Mouse (Mus musculus) midbrain, postnatal 0 days (tissue): ENCODE data around the gene Oscar. TPM values are rescaled to one million over a fixed set of nuclear protein-coding genes. Genes with fewer than 3 reads are reported as not detected.

Source experiments
- ATAC-seq: fragments of 200-750 bp; cut with Nextera tagmentation; 2 replicates; pipeline ENCODE4 v1.8.0; 2017; ENCODE audit warnings: moderate number of reproducible peaks, mild to moderate bottlenecking, moderate TSS enrichment, moderate library complexity; ENCODE audit not compliant: low FRiP score
- DNase-seq: peaks from one replicate; pipeline ENCODE4 v3.0.0-alpha.2; 2015; ENCODE audit warnings: low spot score
- H3K27ac ChIP-seq: fragments of 300-500 bp; sonication (generic); 2 replicates; pipeline ENCODE4 v1.5.1; 2014; ENCODE audit warnings: low read depth, mild to moderate bottlenecking, low read length, mixed read lengths
- H3K27me3 ChIP-seq: fragments of 300-500 bp; sonication (generic); 2 replicates; pipeline ENCODE4 v1.6.1; 2014; ENCODE audit warnings: low read length, control low read depth, mixed read lengths; ENCODE audit not compliant: insufficient read depth
- H3K36me3 ChIP-seq: fragments of 300-500 bp; sonication (generic); 2 replicates; pipeline ENCODE4 v1.6.1; 2014; ENCODE audit warnings: low read length, control low read depth, mixed read lengths; ENCODE audit not compliant: insufficient read depth
- H3K4me1 ChIP-seq: fragments of 300-500 bp; sonication (generic); 2 replicates; pipeline ENCODE4 v1.6.1; 2014; ENCODE audit warnings: mild to moderate bottlenecking, control low read depth, antibody characterized with exemption, low read length, mixed read lengths; ENCODE audit not compliant: insufficient read depth
- H3K4me2 ChIP-seq: fragments of 300-500 bp; sonication (generic); 2 replicates; pipeline ENCODE4 v1.6.1; 2014; ENCODE audit warnings: low read depth, mild to moderate bottlenecking, low read length, mixed read lengths; ENCODE audit not compliant: poor library complexity, severe bottlenecking
- H3K4me3 ChIP-seq: fragments of 300-500 bp; sonication (generic); 2 replicates; pipeline ENCODE4 v1.5.1; 2014; ENCODE audit warnings: low read depth, mild to moderate bottlenecking, low read length, moderate library complexity
- H3K9ac ChIP-seq: fragments of 300-500 bp; sonication (generic); replicated peaks from 2 replicates; pipeline ENCODE4 v1.6.1; 2014; ENCODE audit warnings: mild to moderate bottlenecking, low read length, moderate library complexity, mixed read lengths; ENCODE audit not compliant: poor library complexity, severe bottlenecking
- H3K9me3 ChIP-seq: fragments of 300-500 bp; sonication (generic); 2 replicates; pipeline ENCODE4 v1.6.1; 2016; ENCODE audit warnings: low read length, control low read depth
- CTCF ChIP-seq: IDR thresholded peaks from 2 replicates; pipeline ENCODE4 v1.5.1; 2016; ENCODE audit warnings: antibody characterized with exemption, mild to moderate bottlenecking
- WGBS: fragments of 180-500 bp; shearing (Covaris S2); extraction: QIAGEN DNeasy Blood & Tissue Kit; methylation state at CpG from one replicate; pipeline ENCODE4 v1.1.7; 2014; 5-methylcytosine and 5-hydroxymethylcytosine counted together
- polyA plus RNA-seq: library from polyadenylated mRNA; unstranded; fragments of >200 nt; fragmentation: Nextera tagmentation; extraction: Ambion mirVana; gene quantifications from 2 replicates; pipeline ENCODE4 v1.2.1, GENCODE M21; 2015
- total RNA-seq: library from RNA; depleted of rRNA; stranded (reverse); fragments of >200 nt; gene quantifications from 2 replicates; pipeline ENCODE4 v1.2.3, GENCODE M21; 2014

Gene Oscar
- total and polyA plus RNA-seq, 2 experiments from 2014 or later, result 0.55 to 0.77 TPM

DNA sequence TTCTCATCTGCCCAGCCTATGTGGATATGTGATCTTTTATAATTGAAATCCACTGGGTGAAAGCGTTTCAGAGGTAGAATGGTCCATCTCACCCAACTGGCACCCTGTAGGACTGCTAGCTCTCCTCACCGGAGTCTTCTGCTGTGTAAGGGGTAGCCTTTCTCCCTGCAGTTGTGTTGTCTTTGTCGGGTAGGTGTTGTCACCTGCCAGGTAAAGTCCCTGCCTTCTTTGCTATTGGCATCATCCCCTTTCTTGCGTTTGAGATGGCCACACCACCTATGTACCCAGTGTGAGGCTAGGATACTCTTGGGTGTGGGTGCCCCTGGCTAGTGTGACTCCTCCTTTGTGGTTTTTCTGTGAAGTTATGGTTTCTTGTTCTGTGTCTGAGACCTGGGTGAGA is 30.7 kb upstream of the Oscar start:
- H3K4me1 ChIP-seq, result peaks cover 13% of the 10 kb centered on the region
- peak overlapping the region; percentile 93 for H3K4me3 ChIP-seq
- peak overlapping the region; percentile 86 for H3K4me2 ChIP-seq
- H3K36me3 ChIP-seq, result peaks cover 15% of the 10 kb centered on the region
- WGBS, result 67% methylated on average over 4 of the region's 4 CpGs
- no peak for DNase-seq
- ATAC-seq, result no peak
- TF ChIP-seq CTCF, result no peak
- peak overlapping the region; percentile 96 for H3K9ac ChIP-seq
- H3K9me3 ChIP-seq, result no peaks in the 10 kb centered on the region
- no peaks in the 10 kb centered on the region for H3K27me3 ChIP-seq
- no peak overlapping the region for H3K27ac ChIP-seq

DNA sequence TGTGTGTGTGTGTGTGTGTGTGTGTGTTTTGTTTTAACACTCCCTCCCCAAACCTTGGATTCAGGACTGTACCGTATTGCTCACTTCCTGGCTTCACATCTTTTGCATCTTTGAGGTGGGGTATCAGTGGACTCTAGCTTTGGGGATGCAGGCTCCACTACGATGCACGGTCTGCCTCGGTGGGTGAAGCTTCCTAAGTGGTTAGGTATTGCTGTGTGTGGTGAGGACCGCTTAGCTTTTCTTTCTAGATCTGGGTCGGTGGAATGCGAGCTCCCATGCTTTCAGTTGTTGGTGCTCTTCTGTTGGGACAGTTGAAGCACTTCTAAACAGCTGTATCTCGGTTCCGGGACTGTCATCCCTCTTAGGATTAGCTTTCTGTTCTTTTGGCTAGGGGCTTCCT is 30.2 kb upstream of the Oscar start:
- no peak for ATAC-seq
- TF ChIP-seq CTCF, result no peak
- peak overlapping the region; percentile 94 for H3K27ac ChIP-seq
- no peaks in the 10 kb centered on the region for H3K27me3 ChIP-seq
- H3K9me3 ChIP-seq, result no peaks in the 10 kb centered on the region
- H3K9ac ChIP-seq, result peak overlapping the region; percentile 96
- peaks cover 13% of the 10 kb centered on the region for H3K4me1 ChIP-seq
- DNase-seq, result no peak
- H3K36me3 ChIP-seq, result peaks cover 11% of the 10 kb centered on the region
- peak overlapping the region; percentile 86 for H3K4me2 ChIP-seq
- WGBS, result 19% methylated on average over 9 of the region's 9 CpGs
- peak overlapping the region; percentile 93 for H3K4me3 ChIP-seq

DNA sequence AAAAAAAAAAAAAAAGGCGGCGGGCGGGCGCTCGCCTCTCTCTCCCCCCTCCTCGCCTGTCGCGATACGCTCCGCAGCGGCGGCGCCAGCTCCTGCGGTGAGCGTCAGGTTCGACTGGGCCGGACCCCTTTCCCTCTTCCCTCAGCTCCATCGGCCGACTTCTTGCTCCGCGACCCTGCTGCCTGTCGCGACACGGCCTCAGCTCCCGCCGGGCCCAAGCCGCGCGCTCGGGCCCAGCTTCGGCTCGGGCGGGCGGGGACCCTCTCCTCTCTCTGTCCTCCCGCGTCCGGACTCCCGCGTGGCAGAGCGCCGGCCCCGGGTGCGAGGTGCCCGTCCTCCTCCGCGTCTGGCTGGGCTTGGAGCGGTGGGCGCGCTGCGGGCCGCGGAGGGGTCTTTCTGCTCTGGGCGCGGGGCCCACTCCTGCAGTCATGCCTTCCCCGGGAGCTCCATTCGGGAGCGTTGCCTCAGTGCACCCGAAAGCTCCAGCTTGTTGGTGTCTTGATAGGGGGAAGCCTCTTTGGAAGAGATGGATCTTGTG is 29.6 kb upstream of the Oscar start:
- Histone ChIP-seq H3K4me1 (peaks cover 13% of the 10 kb centered on the region), H3K27me3 (no peaks in the 10 kb centered on the region), H3K27ac (peak overlapping the region; percentile 94), H3K4me3 (peak overlapping the region; percentile 93), H3K9ac (peak overlapping the region; percentile 96), H3K4me2 (peak overlapping the region; percentile 86), H3K9me3 (no peaks in the 10 kb centered on the region), H3K36me3 (peaks cover 11% of the 10 kb centered on the region; the same call in 1 of the 2 replicates)
- DNase-seq (no peak), ATAC-seq (no peak; the same call in 1 of the 2 replicates)
- WGBS, result under 1% methylated on average over 52 of the region's 58 CpGs
- no peak for TF ChIP-seq CTCF

DNA sequence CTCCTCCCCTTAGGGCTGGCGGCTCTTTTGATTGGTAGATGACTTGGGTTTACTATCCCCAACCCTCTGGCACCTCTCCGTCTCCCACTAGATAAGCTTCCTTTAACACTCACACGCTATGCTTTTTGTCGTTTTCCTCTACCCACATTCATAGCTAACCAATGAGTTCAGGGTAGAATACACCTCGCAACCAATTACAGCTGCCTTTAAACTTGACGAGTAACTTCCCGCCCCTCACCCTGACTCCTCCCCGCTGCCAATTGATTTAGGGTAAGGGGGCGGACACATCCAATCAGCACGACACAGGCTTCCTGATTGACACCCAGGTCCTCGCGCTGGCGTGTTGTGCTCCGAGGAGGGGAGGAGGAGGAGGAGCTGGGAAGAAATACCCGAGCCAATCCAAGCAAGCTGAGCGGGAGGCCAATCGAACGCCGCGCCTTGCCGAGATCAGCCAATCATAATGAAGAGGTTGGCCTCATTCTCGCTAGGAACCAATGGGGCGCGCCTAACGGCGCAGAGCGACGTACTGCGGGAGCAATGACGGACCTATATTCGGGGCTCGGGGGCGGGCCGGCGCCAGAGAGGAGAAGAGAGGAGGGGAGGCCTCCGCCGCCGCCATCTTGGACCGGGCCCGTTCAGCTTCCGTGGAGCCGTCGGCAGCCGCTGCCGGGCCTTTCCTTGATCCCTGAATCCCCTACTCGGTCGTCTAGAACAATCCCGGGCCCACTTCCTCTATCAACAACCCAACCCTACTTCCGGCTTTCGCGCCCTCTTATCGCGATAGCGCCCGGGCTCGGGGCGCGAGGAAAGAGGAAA is 28.9 kb upstream of the Oscar start, which contains the start of gene Cnot3:
Gene Cnot3, plus strand, starts transcription at position 597 of the 816 bp plus-strand sequence.
- peaks cover 13% of the 10 kb centered on the region for H3K4me1 ChIP-seq
- ATAC-seq (peak; percentile 97), DNase-seq (peak; percentile 100)
- H3K27me3 ChIP-seq, result no peaks in the 10 kb centered on the region
- no peak for TF ChIP-seq CTCF
- under 1% methylated on average over 53 of the region's 58 CpGs for WGBS
- H3K4me2 ChIP-seq, result peak within 1 kb of the TSS; percentile 86
- no peaks in the 10 kb centered on the region for H3K9me3 ChIP-seq
- H3K4me3 ChIP-seq, result peak within 1 kb of the TSS; percentile 93
- peak within 1 kb of the TSS; percentile 96 for H3K9ac ChIP-seq
- peaks cover 12% of the 10 kb centered on the region; the same call in 1 of the 2 replicates for H3K36me3 ChIP-seq
- H3K27ac ChIP-seq, result peak within 1 kb of the TSS; percentile 94

DNA sequence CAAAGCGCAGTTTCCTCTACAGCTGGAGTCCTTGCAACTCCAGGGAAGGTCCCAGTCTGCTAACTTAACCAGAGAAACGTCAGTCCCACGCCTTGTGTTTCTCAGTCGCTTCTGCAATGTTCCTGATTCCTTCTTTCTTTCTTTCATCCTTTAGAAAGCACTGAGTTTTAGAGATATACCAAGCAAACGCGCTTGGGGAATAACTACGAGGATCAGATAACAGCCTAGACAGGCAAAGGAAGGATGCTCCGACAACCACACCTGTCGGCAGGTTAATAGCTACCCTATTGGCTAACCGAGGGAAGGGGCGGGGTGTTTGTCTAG is 28.4 kb upstream of the Oscar start:
- H3K4me1 ChIP-seq, result peaks cover 13% of the 10 kb centered on the region
- peak overlapping the region; percentile 61 for H3K4me2 ChIP-seq
- TF ChIP-seq CTCF, result no peak
- DNase-seq, result no peak
- H3K9me3 ChIP-seq, result no peaks in the 10 kb centered on the region
- H3K27ac ChIP-seq, result no peak overlapping the region
- peaks cover 18% of the 10 kb centered on the region; the same call in 1 of the 2 replicates for H3K36me3 ChIP-seq
- no peaks in the 10 kb centered on the region for H3K27me3 ChIP-seq
- 0 out of 2 replicates have a peak overlapping the region, but pooled peaks have one; percentile 29 for H3K9ac ChIP-seq
- ATAC-seq, result no peak
- peak overlapping the region; percentile 93 for H3K4me3 ChIP-seq
- 2% methylated on average over 11 of the region's 11 CpGs for WGBS

DNA sequence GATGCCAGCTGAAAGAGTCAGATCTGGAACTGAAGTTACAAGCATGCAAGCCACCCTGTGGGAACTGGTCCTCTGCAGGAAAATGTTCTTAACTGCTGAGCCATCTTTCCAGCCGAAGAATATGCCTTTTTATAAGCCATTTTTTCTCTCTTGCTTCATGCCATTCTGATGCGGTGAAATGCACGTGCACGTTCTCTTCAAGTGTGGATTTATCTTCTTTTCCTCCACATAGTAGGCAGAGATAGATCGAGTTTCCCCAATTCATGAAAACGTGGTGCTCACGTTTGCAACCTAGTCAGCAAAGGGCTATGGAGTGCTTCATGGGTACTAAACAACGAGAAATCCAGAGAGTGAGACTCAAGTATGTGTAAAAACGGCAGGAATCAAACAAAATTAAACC is 27.9 kb upstream of the Oscar start:
- no peak for ATAC-seq
- 23% methylated on average over 9 of the region's 9 CpGs for WGBS
- peak overlapping the region; percentile 93 for H3K4me3 ChIP-seq
- 0 out of 2 replicates have a peak overlapping the region, but pooled peaks have one; percentile 29 for H3K9ac ChIP-seq
- no peak for TF ChIP-seq CTCF
- H3K36me3 ChIP-seq, result peaks cover 19% of the 10 kb centered on the region; the same call in 1 of the 2 replicates
- H3K27ac ChIP-seq, result no peak overlapping the region
- peak overlapping the region; percentile 61 for H3K4me2 ChIP-seq
- no peaks in the 10 kb centered on the region for H3K27me3 ChIP-seq
- no peak for DNase-seq
- H3K9me3 ChIP-seq, result no peaks in the 10 kb centered on the region
- peaks cover 13% of the 10 kb centered on the region for H3K4me1 ChIP-seq
